17 mouse cellular contexts compared by ENCODE assay signal in genomic region chr6:125594825-125595224, GRCm38 (mm10). TPM values are rescaled to one million over a fixed set of nuclear protein-coding genes. Genes with fewer than 3 reads are reported as not detected.
DNase-seq lines count a peak whose midpoint lies in the region; ATAC-seq and TF ChIP-seq lines count a peak whose summit lies in the region.
"Had no signal": no experiment of that assay in that cellular context is flagged by ENCODE, and none has a peak within 500 bp of the region (broad histone marks: within the 10 kb centered on the region; RNA-seq: fewer than 3 reads in every experiment).

No protein-coding gene starts in this region.

- ATAC-seq in lung, postnatal 0 days: peak; percentile 52
- peak; percentile 77 for ATAC-seq in common myeloid progenitor, adult 5-6 weeks (replicated peaks; ENCODE audit: low read depth, poor library complexity, severe bottlenecking)
- no peak for ATAC-seq in erythroblast, adult 5-6 weeks (replicated peaks; ENCODE audit: low FRiP score, poor library complexity, severe bottlenecking)
- ATAC-seq: midbrain, embryonic 13.5 days had no signal

- DNase-seq in lung, postnatal 0 days (ENCODE audit: low spot score): peak; percentile 62
- no peak for DNase-seq in lung, postnatal 14 days
- peak; percentile 36 to 48 for DNase-seq in lung, postnatal 4 days
- no peak for DNase-seq in forebrain, embryonic 10.5 days (ENCODE audit: extremely low spot score, low spot score)
- no peak for DNase-seq in midbrain, embryonic 10.5 days (ENCODE audit: low spot score)
- DNase-seq: adrenal gland, postnatal 25 days; cerebellum, postnatal 14 days; gastrocnemius, postnatal 14 days; heart, postnatal 36 days; kidney, postnatal 10 days; layer of hippocampus, adult 9-11 months; liver; right cerebral cortex, postnatal 14 days had no signal

- H3K9me3 ChIP-seq in lung, postnatal 0 days (ENCODE audit: low read length): no peaks in the 10 kb centered on the region
- H3K9me3 ChIP-seq in forebrain, embryonic 10.5 days: no peaks in the 10 kb centered on the region
- H3K9me3 ChIP-seq in midbrain, embryonic 10.5 days (replicated peaks): no peaks in the 10 kb centered on the region
- H3K9me3 ChIP-seq: embryonic facial prominence, embryonic 10.5 days; midbrain, embryonic 13.5 days had no signal

- H3K4me2 ChIP-seq in lung, postnatal 0 days (replicated peaks; ENCODE audit: low read depth, low read length): no peak overlapping the region
- H3K4me2 ChIP-seq: midbrain, embryonic 13.5 days had no signal

- H3K36me3 ChIP-seq in lung, postnatal 0 days (ENCODE audit: insufficient read depth, low read length): no peaks in the 10 kb centered on the region
- no peaks in the 10 kb centered on the region for H3K36me3 ChIP-seq in forebrain, embryonic 10.5 days (replicated peaks)
- H3K36me3 ChIP-seq in midbrain, embryonic 10.5 days: no peaks in the 10 kb centered on the region
- H3K36me3 ChIP-seq: embryonic facial prominence, embryonic 10.5 days; midbrain, embryonic 13.5 days had no signal

- no peak for TF ChIP-seq CTCF in lung, postnatal 0 days (IDR thresholded peaks at IDR 0.05)

- no peaks in the 10 kb centered on the region for H3K27me3 ChIP-seq in lung, postnatal 0 days (replicated peaks; ENCODE audit: insufficient read depth, low read length)
- peaks cover 7% of the 10 kb centered on the region; the same call in 1 of the 2 replicates for H3K27me3 ChIP-seq in forebrain, embryonic 10.5 days (ENCODE audit: poor library complexity, severe bottlenecking)
- H3K27me3 ChIP-seq in midbrain, embryonic 10.5 days (ENCODE audit: low read depth, poor library complexity, severe bottlenecking): peaks cover 7% of the 10 kb centered on the region; the same call in 1 of the 2 replicates
- H3K27me3 ChIP-seq: midbrain, embryonic 13.5 days had no signal

- H3K4me3 ChIP-seq in lung, postnatal 0 days (ENCODE audit: low read depth, low read length): no peak overlapping the region
- no peak overlapping the region for H3K4me3 ChIP-seq in forebrain, embryonic 10.5 days
- H3K4me3 ChIP-seq in midbrain, embryonic 10.5 days: no peak overlapping the region
- H3K4me3 ChIP-seq: embryonic facial prominence, embryonic 10.5 days; midbrain, embryonic 13.5 days had no signal

- WGBS in lung, postnatal 0 days: 10% methylated on average over 4 of the region's 4 CpGs
- WGBS in forebrain, embryonic 10.5 days: 81% methylated on average over 4 of the region's 4 CpGs
- 78% methylated on average over 4 of the region's 4 CpGs for WGBS in midbrain, embryonic 10.5 days

- no peak overlapping the region for H3K27ac ChIP-seq in lung, postnatal 0 days (ENCODE audit: low read length)
- no peak overlapping the region for H3K27ac ChIP-seq in forebrain, embryonic 10.5 days
- no peak overlapping the region for H3K27ac ChIP-seq in midbrain, embryonic 10.5 days (replicated peaks)
- H3K27ac ChIP-seq: midbrain, embryonic 13.5 days had no signal

- TF ChIP-seq EP300 in lung, postnatal 0 days (IDR thresholded peaks at IDR 0.05): peak; percentile 75

- no peak overlapping the region for H3K9ac ChIP-seq in lung, postnatal 0 days (replicated peaks; ENCODE audit: low read depth)
- H3K9ac ChIP-seq: midbrain, embryonic 13.5 days had no signal

- H3K4me1 ChIP-seq in lung, postnatal 0 days (ENCODE audit: insufficient read depth, low read depth, low read length): 0 out of 2 replicates have a peak, but pooled peaks cover 7% of the 10 kb centered on the region
- peaks cover 28% of the 10 kb centered on the region for H3K4me1 ChIP-seq in forebrain, embryonic 10.5 days
- peaks cover 40% of the 10 kb centered on the region for H3K4me1 ChIP-seq in midbrain, embryonic 10.5 days
- H3K4me1 ChIP-seq: midbrain, embryonic 13.5 days had no signal

RNA-seq across cellular contexts. Expression of gene Vwf, which starts 48.3 kb away (rescaled TPM):
- 42.4 and 55.6 TPM in 2 replicates for polyA plus RNA-seq in lung, postnatal 0 days (2015; fragmentation: Nextera tagmentation; extraction: Ambion mirVana)
- total RNA-seq in common myeloid progenitor, adult 5-6 weeks (2017): 15.3 and 16.7 TPM in 2 replicates
- 16.1 and 16.7 TPM in 2 replicates for total RNA-seq in erythroblast, adult 5-6 weeks (2015; ENCODE audit: low replicate concordance)
- 20.7 and 26.9 TPM in 2 replicates for total RNA-seq in erythroblast, adult 5-6 weeks (2017; ENCODE audit: low replicate concordance)
- 4.1 and 5.9 TPM in 2 replicates for polyA plus RNA-seq in forebrain, embryonic 10.5 days (2016; fragmentation: Nextera tagmentation; extraction: Ambion mirVana)
- 5.8 and 10.1 TPM in 2 replicates for polyA plus RNA-seq in midbrain, embryonic 10.5 days (2016; fragmentation: Nextera tagmentation; extraction: Ambion mirVana)

Comparison
In these comparisons a context has a peak if more than half of its experiments do, and no peak if none do; other contexts are left out.
1. DNase-seq: peak in lung, postnatal 0 days (single experiment) and lung, postnatal 4 days (2 of 2); none in lung, postnatal 14 days (single experiment), forebrain, embryonic 10.5 days (single experiment) and midbrain, embryonic 10.5 days (single experiment).